Mouse (Mus musculus): ENCODE results near the gene Gbgt1. TPM values are rescaled to one million over a fixed set of nuclear protein-coding genes. Genes with fewer than 3 reads are reported as not detected.

Gbgt1 gene
- polyA plus RNA-seq, 1 experiment: 18.4 TPM

DNA sequence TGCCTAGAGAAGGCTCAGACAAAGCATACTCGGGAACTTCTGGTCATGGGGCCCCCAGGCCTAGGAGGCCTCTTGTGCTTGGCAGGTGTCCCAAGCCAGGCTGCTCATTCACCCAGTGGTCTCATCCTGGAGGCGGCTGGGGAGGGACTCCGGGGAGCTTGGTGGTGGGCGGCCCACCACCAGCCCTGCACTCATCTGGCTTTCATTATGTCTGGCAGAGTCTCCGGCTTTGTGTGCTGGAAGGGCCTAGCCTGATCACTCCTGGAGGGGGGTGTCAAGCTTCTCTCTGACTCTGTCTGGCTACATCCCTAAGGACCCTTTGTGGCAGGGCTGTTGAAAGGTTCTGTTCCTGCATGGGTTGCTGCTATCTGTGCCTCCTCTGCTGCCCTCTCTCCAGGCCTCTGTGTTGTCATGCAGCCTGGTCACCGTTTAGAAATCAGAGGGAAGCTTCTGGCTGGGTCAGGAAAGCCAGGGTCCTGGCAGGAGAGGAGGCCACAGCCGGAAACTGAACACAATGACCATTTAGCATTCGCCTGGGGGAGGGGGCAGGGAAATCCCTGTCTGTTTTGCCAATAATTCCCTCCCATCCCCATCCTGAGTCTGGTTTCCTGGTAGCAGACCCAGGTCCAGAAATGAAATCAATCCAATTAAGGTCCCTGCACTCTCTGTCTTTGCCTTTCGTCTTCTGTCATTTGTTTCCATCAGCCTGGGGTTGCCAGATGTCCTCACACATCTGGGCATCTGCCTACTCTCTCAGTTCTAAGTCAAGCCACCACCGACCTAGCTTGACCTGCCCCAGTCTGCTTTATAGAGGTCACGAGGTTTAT, 38.0 kb downstream of the Gbgt1 start:
- Histone ChIP-seq H3K4me3 (ENCODE audit: insufficient read depth, low read length) (peak overlapping the region; percentile 61), H3K4me1 (ENCODE audit: control insufficient read depth, insufficient read depth, low read length) (peaks cover 62% of the 10 kb centered on the region), H3K27ac (ENCODE audit: insufficient read depth, low read depth, low read length) (0 out of 2 replicates have a peak overlapping the region, but pooled peaks have one; percentile 3)
- TF ChIP-seq POLR2A (IDR thresholded peaks at IDR 0.05; ENCODE audit: borderline replicate concordance, low read depth, low read length): no peak
- no peak for TF ChIP-seq CTCF (IDR thresholded peaks at IDR 0.05; ENCODE audit: low read depth, low read length)

DNA sequence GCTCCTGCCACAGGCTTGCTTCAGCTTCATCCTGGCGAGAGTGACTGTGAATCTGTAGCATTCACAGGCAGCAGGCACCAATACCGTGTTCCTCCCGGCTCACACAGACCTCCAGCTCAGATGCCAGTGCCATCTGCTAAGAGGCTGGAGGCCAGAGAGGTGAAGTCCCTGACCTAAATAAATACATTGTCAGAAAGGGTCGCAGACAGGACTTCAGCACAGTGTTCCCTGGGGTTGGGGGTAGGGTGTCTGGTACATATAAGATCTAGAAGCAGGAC, 38.5 kb downstream of the Gbgt1 start:
- H3K4me1 ChIP-seq (ENCODE audit: control insufficient read depth, insufficient read depth, low read length): peaks cover 61% of the 10 kb centered on the region
- TF ChIP-seq CTCF (IDR thresholded peaks at IDR 0.05; ENCODE audit: low read depth, low read length): no peak
- TF ChIP-seq POLR2A (IDR thresholded peaks at IDR 0.05; ENCODE audit: borderline replicate concordance, low read depth, low read length): no peak
- H3K4me3 ChIP-seq (ENCODE audit: insufficient read depth, low read length): peak overlapping the region; percentile 61
- H3K27ac ChIP-seq (ENCODE audit: insufficient read depth, low read depth, low read length): 0 out of 2 replicates have a peak overlapping the region, but pooled peaks have one; percentile 3

DNA sequence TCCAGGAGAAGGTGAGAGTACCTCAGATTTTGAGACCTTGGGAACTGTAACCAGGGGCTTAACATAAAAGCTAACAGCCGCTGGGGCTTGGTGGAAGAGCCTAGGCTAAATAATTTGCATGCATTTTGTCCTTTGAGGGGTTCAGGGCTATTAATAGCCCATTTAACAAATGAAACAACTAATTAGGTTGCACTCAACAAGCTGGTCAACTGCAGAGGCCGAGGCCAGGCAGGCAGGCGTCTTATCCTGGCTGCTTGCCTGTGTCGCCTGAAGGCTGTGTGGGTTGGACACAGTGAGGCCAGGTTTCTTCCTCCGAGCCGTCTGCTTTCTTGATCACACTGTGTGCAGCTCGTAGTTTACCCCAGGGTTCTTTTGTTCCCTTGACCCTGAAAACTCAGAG, 39.0 kb downstream of the Gbgt1 start:
- Histone ChIP-seq H3K27ac (ENCODE audit: insufficient read depth, low read depth, low read length) (no peak overlapping the region), H3K4me1 (ENCODE audit: control insufficient read depth, insufficient read depth, low read length) (peaks cover 65% of the 10 kb centered on the region), H3K4me3 (ENCODE audit: insufficient read depth, low read length) (no peak overlapping the region)
- no peak for TF ChIP-seq CTCF (IDR thresholded peaks at IDR 0.05; ENCODE audit: low read depth, low read length)
- no peak for TF ChIP-seq POLR2A (IDR thresholded peaks at IDR 0.05; ENCODE audit: borderline replicate concordance, low read depth, low read length)

DNA sequence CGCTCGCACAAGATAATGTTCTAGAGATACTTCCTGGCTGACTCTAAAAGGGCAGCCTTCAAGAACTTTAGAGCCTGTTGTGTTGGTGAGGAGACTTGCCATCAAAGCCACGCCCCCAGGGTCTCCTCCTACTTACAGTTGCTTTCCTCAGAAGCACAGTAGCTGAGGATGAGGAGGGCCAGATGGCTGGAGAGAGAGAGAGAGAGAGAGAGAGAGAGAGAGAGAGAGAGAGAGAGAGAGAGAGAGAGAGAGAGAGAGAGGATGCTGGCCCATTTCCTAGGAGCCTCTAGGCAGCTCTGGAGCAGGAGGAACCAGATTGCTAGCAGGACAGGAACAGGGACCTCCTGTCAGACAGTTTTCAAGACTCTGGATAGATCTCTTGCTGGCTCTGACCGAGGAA, 39.5 kb downstream of the Gbgt1 start:
- H3K4me3 ChIP-seq (ENCODE audit: insufficient read depth, low read length): no peak overlapping the region
- H3K27ac ChIP-seq (ENCODE audit: insufficient read depth, low read depth, low read length): peak overlapping the region; percentile 11; the same call in 1 of the 2 replicates
- no peak for TF ChIP-seq CTCF (IDR thresholded peaks at IDR 0.05; ENCODE audit: low read depth, low read length)
- no peak for TF ChIP-seq POLR2A (IDR thresholded peaks at IDR 0.05; ENCODE audit: borderline replicate concordance, low read depth, low read length)
- peaks cover 69% of the 10 kb centered on the region for H3K4me1 ChIP-seq (ENCODE audit: control insufficient read depth, insufficient read depth, low read length)

DNA sequence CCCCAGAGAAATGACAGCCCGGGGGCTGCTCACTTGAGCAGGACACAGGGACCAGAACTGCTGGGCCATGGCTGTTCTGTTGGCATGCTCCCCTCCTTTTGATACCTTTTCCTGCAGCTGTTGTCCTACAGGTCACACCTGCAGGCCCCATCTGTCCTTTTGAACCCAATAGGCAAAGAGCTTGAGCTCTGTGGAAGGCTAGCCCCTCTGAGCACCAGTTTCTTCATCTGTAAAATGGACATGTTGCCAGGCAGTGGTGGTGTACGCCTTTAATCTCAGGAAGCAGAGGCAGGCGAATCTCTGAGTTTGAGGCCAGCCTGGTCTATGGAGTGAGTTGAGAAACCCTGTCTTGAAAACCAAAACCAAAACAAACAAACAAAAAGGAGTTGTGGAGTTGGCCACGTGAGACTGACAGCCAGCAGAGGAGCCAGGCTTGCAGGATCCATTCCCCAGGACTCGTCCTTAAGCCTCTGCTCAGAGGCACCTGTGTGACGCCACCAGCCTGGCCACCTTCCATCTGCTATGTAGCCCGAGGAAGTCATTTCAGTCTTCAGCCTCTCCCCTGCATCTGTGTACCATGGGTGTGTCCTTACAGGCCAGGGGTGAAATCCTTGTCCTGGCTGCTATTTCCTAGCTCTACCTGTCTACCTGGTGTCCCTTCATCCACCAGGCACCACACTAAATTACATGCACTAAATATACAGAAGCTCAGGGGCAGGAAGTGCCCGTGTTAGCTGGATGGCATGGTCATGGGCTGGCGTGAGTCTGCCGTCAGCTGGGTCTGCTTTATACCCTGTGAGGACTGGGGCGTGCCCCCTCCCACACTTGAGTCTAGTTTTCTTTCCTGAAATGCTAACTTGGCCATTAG, 40.3 kb downstream of the Gbgt1 start:
- TF ChIP-seq CTCF (IDR thresholded peaks at IDR 0.05; ENCODE audit: low read depth, low read length): no peak
- TF ChIP-seq POLR2A (IDR thresholded peaks at IDR 0.05; ENCODE audit: borderline replicate concordance, low read depth, low read length): no peak
- no peak overlapping the region for H3K4me3 ChIP-seq (ENCODE audit: insufficient read depth, low read length)
- H3K27ac ChIP-seq (ENCODE audit: insufficient read depth, low read depth, low read length): peak overlapping the region; percentile 96; the same call in 1 of the 2 replicates

DNA sequence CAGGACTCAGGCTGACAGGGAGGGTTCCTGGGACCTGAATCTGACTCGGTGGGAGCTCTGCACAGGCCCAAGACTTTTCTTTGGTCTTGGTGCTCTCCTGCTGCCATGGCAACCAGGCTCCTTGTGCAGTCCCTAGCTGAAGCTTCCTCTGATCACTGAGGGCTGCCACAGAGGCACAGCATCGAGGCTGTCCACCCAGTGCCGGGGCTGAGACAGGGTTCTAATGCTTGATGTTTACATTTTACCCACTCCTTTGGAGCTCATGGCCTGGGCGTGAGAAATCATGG, 40.9 kb downstream of the Gbgt1 start:
- peaks cover 70% of the 10 kb centered on the region for H3K4me1 ChIP-seq (ENCODE audit: control insufficient read depth, insufficient read depth, low read length)
- H3K27ac ChIP-seq (ENCODE audit: insufficient read depth, low read depth, low read length): peak overlapping the region; percentile 96; the same call in 1 of the 2 replicates
- H3K4me3 ChIP-seq (ENCODE audit: insufficient read depth, low read length): no peak overlapping the region
- TF ChIP-seq POLR2A (IDR thresholded peaks at IDR 0.05; ENCODE audit: borderline replicate concordance, low read depth, low read length) (no peak), CTCF (IDR thresholded peaks at IDR 0.05; ENCODE audit: low read depth, low read length) (no peak)

More for the DNA sequence above, 40.3 kb downstream of the Gbgt1 start:
- peaks cover 73% of the 10 kb centered on the region for H3K4me1 ChIP-seq (ENCODE audit: control insufficient read depth, insufficient read depth, low read length)

DNA sequence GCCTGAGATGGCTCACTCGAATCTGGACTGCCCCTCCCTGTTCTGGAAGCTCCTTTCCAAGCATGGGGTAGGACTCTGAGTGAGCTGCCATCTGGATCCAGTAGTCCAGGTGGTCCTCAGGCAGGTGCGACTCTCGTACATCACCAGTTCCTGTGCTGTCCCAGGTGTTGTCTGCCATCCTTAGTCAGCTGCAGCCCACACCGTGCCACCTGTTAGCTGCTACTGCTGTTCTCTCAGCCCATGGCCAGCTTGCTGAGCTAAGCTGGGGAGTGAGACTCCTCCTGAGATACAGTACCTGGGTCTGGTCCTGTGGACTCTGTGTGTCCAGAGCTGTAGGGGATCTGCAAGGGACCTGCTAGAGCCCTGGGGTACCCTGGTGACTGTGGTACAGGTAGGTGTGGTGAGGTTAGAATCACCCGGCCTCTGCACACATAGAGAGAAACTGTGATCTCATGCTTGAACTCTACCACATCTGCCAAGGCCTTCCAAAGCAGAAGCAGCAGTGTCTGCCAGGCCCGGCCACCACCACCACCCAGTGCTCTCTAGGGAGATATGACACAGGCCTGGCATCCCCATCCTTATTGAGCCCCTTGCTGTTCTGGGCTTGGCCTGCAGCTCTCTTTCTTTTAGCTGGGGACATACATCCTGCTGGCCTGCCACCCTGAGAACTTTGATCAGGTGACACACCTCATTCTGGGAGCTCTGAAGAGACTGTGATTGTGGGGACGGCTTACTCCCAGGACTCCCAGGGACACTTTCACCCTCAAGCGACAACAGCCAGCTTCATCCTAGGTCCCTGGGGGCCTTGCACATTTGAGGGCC, 41.5 kb downstream of the Gbgt1 start:
- Histone ChIP-seq H3K4me3 (ENCODE audit: insufficient read depth, low read length) (no peak overlapping the region), H3K4me1 (ENCODE audit: control insufficient read depth, insufficient read depth, low read length) (peaks cover 65% of the 10 kb centered on the region), H3K27ac (ENCODE audit: insufficient read depth, low read depth, low read length) (peak overlapping the region; percentile 96)
- TF ChIP-seq POLR2A (IDR thresholded peaks at IDR 0.05; ENCODE audit: borderline replicate concordance, low read depth, low read length) (no peak), CTCF (IDR thresholded peaks at IDR 0.05; ENCODE audit: low read depth, low read length) (no peak)

DNA sequence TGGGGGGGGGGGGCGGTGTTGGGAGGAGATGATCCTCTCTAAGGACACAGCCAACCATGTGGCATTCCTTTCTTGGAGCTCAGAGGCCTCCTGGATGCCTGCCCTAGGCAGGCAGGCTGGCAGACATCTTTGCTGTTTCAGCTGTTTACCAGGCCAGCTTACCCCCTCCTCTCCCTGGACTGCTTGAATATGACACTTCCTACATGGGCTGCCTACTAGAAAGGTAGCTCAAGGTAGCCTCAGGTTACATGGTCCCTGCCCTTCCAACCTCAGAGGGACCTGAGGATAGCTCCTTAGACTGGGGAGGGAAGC, 42.1 kb downstream of the Gbgt1 start:
- peaks cover 65% of the 10 kb centered on the region for H3K4me1 ChIP-seq (ENCODE audit: control insufficient read depth, insufficient read depth, low read length)
- TF ChIP-seq POLR2A (IDR thresholded peaks at IDR 0.05; ENCODE audit: borderline replicate concordance, low read depth, low read length) (no peak), CTCF (IDR thresholded peaks at IDR 0.05; ENCODE audit: low read depth, low read length) (no peak)
- peak overlapping the region; percentile 96 for H3K27ac ChIP-seq (ENCODE audit: insufficient read depth, low read depth, low read length)
- no peak overlapping the region for H3K4me3 ChIP-seq (ENCODE audit: insufficient read depth, low read length)

DNA sequence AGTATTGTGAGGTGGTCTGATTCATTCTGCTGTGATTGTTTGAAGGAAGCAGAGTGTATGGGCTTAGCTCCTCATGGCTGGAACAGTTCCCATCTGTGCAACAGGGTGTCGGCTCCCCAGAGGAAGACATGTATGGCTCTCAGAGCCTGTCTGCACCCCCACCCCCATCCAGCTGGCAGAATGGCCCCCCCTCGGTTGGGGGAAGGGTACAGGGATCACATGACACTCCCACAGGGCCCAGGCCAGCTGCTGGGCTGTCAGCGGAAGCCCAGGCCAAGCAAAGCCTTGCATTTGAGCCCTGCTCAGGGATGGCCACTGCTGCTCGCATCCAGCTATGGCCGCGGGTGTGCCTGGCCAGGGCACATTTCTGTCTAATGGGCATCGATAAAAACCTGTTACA, 42.5 kb downstream of the Gbgt1 start:
- peak overlapping the region; percentile 6; the same call in 1 of the 2 replicates for H3K4me3 ChIP-seq (ENCODE audit: insufficient read depth, low read length)
- peaks cover 65% of the 10 kb centered on the region for H3K4me1 ChIP-seq (ENCODE audit: control insufficient read depth, insufficient read depth, low read length)
- no peak for TF ChIP-seq CTCF (IDR thresholded peaks at IDR 0.05; ENCODE audit: low read depth, low read length)
- TF ChIP-seq POLR2A (IDR thresholded peaks at IDR 0.05; ENCODE audit: borderline replicate concordance, low read depth, low read length): no peak
- H3K27ac ChIP-seq (ENCODE audit: insufficient read depth, low read depth, low read length): peak overlapping the region; percentile 96
